Mouse (Mus musculus): Measurements from ENCODE around the gene Hmox1. TPM values are rescaled to one million over a fixed set of nuclear protein-coding genes. Genes with fewer than 3 reads are reported as not detected.

The Hmox1 gene
- polyA plus RNA-seq, 1 experiment from 2014 or later = 13.5 TPM

DNA sequence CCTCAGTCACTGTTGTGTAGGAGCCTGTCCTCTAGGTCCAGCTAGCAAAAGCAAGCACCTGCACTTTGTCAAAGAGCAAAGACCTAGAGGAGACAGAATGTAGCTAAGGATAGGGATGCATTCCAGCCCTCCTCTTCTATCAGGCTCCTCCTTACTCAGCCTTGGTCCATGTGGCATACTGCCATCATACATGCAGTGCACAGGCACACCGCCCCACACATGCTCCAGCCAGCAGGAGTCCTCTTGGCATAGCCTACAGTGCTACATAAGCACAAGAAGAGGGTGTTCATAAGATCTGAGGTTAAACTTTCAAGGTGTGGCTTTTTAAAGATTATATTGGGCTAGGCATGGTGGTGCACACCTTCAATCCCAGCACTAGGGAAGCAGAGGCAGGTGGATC, 18.5 kb upstream of the Hmox1 start:
- no peak for ATAC-seq (ENCODE audit: low FRiP score)
- WGBS = 89% methylated on average over 1 of the region's 1 CpGs

DNA sequence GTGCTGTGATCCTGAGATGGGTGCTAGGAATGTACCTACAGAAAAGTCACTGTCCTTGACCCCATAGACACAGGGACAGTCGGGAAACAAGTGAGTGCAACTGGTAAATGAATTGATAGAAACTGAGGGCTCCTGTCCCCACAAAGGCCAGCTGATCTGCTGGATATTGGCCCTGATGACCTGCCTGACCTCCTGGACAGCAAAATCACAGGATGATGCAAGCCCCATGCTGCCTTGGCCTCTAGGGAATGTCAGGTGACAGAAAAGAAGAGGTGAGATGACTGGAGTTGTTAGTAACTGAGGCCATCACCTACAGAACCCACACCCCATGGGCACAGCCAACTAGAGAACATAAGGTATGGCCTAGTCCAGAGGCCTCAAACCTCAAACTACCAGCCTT, 15.2 kb upstream of the Hmox1 start:
- Histone ChIP-seq H3K9ac (replicated peaks) (no peak overlapping the region), H3K4me1 (no peaks in the 10 kb centered on the region), H3K4me2 (no peak overlapping the region), H3K27me3 (replicated peaks) (no peaks in the 10 kb centered on the region), H3K36me3 (no peaks in the 10 kb centered on the region), H3K27ac (replicated peaks) (no peak overlapping the region), H3K9me3 (replicated peaks) (no peaks in the 10 kb centered on the region), H3K4me3 (replicated peaks) (no peak overlapping the region)
- 86% methylated on average over 1 of the region's 1 CpGs for WGBS
- no peak for ATAC-seq (ENCODE audit: low FRiP score)

More for the DNA sequence above, 18.5 kb upstream of the Hmox1 start:
- Histone ChIP-seq H3K4me3 (replicated peaks) (no peak overlapping the region), H3K27me3 (replicated peaks) (no peaks in the 10 kb centered on the region), H3K27ac (replicated peaks) (no peak overlapping the region), H3K9me3 (replicated peaks) (no peaks in the 10 kb centered on the region), H3K4me2 (no peak overlapping the region), H3K36me3 (no peaks in the 10 kb centered on the region), H3K4me1 (peaks cover 3% of the 10 kb centered on the region), H3K9ac (replicated peaks) (no peak overlapping the region)

DNA sequence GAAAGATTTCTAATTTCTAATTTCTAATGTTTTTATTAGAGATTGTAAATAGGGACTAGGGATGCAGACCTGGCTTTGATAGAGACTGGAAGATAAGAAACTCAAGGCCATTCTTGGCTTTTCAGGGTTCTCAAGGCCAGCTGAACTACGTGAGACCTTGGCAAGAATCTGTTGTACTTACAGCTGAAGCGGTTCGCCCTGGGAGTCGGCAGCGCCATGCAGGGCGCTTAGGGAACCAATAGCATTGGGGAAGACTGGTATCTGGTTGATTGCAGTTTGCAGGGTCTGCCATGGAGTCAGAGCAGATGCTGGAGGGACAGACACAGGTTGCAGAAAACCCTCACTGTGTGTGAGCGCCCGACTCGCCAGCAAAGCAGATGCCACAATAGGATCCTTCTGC, 14.6 kb upstream of the Hmox1 start:
- no peak overlapping the region for H3K9ac ChIP-seq (replicated peaks)
- no peak for ATAC-seq (ENCODE audit: low FRiP score)
- H3K4me2 ChIP-seq = no peak overlapping the region
- WGBS = 97% methylated on average over 9 of the region's 9 CpGs
- 0 out of 2 replicates have a peak, but pooled peaks cover 3% of the 10 kb centered on the region for H3K4me1 ChIP-seq
- no peaks in the 10 kb centered on the region for H3K36me3 ChIP-seq
- H3K27me3 ChIP-seq (replicated peaks) = no peaks in the 10 kb centered on the region
- H3K4me3 ChIP-seq (replicated peaks) = no peak overlapping the region
- no peak overlapping the region for H3K27ac ChIP-seq (replicated peaks)
- no peaks in the 10 kb centered on the region for H3K9me3 ChIP-seq (replicated peaks)

DNA sequence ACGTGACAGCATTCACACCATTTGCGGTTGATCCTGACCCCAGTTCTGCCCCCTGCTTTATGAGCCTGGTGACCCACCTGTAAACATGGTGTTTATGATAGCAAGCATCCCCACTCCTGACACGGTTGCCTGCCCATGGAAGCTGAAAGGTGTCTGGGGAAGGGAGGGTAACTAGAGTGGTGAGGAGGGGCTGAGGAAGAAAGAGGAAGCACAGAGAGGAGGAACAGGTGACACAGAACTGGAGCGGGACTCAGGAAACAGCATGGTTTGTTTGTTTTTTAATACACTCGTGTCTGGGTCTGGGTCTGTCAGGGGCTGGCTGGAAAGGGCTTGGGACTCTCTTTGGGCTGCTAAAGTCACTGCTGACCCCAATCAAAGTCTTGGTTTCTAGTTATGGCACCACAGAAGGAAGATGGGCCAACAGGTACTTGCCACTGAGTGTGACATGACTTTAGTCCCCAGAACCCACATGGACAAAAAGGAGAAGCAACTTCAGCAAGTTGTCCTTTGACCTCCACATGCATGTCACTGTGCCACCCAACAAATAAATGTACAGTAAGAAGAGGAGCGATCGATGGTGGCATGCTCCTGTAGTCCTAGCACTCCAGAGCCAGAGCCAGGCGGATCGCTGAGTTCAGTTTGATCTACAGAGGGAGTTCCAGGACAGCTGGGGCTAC, 11.9 kb upstream of the Hmox1 start:
- H3K9ac ChIP-seq (replicated peaks) = no peak overlapping the region
- H3K27me3 ChIP-seq (replicated peaks) = no peaks in the 10 kb centered on the region
- no peaks in the 10 kb centered on the region for H3K36me3 ChIP-seq
- H3K4me1 ChIP-seq = 0 out of 2 replicates have a peak, but pooled peaks cover 3% of the 10 kb centered on the region
- no peak overlapping the region for H3K4me3 ChIP-seq (replicated peaks)
- no peaks in the 10 kb centered on the region for H3K9me3 ChIP-seq (replicated peaks)
- H3K4me2 ChIP-seq = no peak overlapping the region
- H3K27ac ChIP-seq (replicated peaks) = no peak overlapping the region
- 80% methylated on average over 9 of the region's 9 CpGs for WGBS
- ATAC-seq (ENCODE audit: low FRiP score) = no peak

DNA sequence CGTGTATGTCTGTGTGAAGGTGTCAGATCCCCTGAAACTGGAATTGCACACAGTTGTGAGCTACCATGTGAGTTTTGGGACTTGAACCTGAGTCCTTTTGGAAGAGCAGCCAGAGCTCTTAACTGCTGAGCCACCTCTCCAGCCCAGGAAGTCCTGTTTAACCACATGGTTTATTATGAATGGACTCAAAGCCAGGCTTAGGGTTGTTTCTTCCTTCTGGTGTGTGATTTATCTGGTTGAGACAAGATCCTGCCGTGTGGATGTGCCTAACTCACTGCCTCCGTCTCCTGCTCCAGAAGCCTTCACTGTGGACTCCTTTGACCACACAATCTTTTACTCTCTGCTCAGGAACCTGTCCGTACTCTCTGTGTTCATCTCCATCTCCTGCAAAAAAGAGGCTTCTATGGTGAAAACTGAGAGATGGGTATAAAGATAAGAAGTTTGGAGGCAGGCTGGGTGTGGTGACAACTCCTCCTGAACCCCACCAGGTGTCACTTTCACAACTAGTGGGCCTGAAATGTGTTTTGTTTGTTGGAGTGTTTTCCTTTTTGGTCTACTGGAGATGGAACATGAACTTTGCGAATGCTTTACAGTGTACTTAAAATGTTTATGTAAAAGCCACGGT, 11.1 kb upstream of the Hmox1 start:
- H3K27me3 ChIP-seq (replicated peaks) = no peaks in the 10 kb centered on the region

DNA sequence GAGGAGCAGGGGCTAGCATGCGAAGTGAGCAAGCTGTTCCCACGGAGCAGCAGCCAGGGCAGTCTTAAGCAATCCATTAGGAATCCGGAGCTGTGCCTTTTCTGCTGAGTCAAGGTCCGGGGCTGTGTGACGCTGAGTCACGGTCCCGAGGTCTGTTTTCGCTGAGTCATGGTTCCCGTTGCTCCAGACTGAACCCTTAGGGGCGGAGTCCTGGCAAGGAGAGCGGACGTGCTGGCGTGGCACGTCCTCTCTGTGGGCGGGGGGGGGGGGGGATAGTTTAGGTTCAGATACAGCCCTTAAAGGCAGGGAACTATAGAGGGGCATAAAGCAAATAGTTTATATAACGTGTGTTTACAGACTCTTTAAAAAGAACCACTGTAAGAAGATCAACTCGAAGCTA, 9.6 kb upstream of the Hmox1 start:
- Histone ChIP-seq H3K27ac (replicated peaks) (no peak overlapping the region), H3K9me3 (replicated peaks) (no peaks in the 10 kb centered on the region), H3K36me3 (no peaks in the 10 kb centered on the region), H3K9ac (replicated peaks) (no peak overlapping the region; the same call in 1 of the 2 replicates), H3K4me3 (replicated peaks) (peak overlapping the region; percentile 31), H3K4me2 (peak overlapping the region; percentile 55), H3K4me1 (peaks cover 3% of the 10 kb centered on the region; the same call in 1 of the 2 replicates), H3K27me3 (replicated peaks) (no peaks in the 10 kb centered on the region)
- peak; percentile 89 for ATAC-seq (ENCODE audit: low FRiP score)
- 7% methylated on average over 16 of the region's 17 CpGs for WGBS

More for the DNA sequence above, 11.1 kb upstream of the Hmox1 start:
- Histone ChIP-seq H3K4me1 (0 out of 2 replicates have a peak, but pooled peaks cover 3% of the 10 kb centered on the region), H3K4me2 (no peak overlapping the region), H3K36me3 (no peaks in the 10 kb centered on the region), H3K9ac (replicated peaks) (no peak overlapping the region), H3K4me3 (replicated peaks) (no peak overlapping the region), H3K9me3 (replicated peaks) (no peaks in the 10 kb centered on the region), H3K27ac (replicated peaks) (no peak overlapping the region)
- 87% methylated on average over 6 of the region's 6 CpGs for WGBS
- ATAC-seq (ENCODE audit: low FRiP score) = no peak

DNA sequence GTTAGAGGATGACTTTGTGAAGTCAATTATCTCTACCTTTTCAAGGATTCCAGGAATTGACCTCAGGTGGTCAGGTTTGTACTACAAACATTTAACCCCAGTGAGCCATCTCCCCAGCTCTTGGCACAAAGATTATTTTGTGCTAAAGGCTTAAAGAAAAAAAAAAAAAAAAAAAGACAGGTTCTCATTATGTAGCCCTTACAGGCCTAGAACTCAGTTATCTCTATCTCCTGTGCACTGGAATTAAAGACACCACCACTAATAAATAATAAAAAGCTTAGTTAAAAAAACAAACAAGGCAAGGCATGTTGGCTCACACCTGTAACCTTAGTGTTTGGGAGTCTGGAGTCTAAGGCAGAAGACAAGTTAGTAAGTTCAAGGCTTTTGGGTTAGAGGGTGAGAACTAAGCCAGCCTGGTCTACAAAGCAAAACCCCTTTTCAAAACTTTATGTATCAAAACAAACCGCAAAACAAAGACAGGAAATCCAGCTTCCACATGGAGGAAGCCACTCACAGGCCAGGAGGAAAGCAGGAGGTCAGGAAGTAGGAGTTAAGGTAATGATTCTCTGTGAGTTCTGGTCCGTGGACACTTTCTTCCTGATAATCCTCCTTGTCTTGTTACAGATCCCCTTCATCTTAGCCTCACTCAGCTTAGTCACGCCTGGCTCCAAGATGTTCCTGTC, 8.9 kb upstream of the Hmox1 start:
- Histone ChIP-seq H3K27me3 (replicated peaks) (no peaks in the 10 kb centered on the region), H3K4me1 (peaks cover 9% of the 10 kb centered on the region), H3K4me3 (replicated peaks) (no peak overlapping the region), H3K27ac (replicated peaks) (no peak overlapping the region), H3K4me2 (peak overlapping the region; percentile 55; the same call in 1 of the 2 replicates), H3K9ac (replicated peaks) (no peak overlapping the region), H3K9me3 (replicated peaks) (no peaks in the 10 kb centered on the region), H3K36me3 (no peaks in the 10 kb centered on the region)
- ATAC-seq (ENCODE audit: low FRiP score) = no peak
- 83% methylated on average over 3 of the region's 3 CpGs for WGBS

DNA sequence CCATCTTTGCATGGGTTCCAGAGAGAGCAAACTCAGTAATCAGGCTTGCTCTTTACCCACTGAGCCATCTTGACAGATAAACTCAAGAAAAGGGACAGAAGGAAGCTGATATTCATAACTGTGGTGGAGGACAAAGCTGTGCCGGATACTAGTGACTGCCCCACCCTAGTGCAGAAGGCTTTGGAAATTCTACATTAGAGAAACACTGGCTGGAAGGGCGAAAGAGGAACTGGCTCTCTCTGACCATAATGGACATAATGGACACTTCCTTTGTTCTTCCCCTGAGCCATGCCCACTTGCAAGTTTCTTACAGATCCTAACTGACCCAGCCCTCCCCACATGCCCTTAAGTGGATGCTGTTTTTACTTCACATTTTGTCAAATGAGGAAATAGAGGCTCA, 7.4 kb upstream of the Hmox1 start:
- 78% methylated on average over 2 of the region's 2 CpGs for WGBS
- ATAC-seq (ENCODE audit: low FRiP score) = no peak

DNA sequence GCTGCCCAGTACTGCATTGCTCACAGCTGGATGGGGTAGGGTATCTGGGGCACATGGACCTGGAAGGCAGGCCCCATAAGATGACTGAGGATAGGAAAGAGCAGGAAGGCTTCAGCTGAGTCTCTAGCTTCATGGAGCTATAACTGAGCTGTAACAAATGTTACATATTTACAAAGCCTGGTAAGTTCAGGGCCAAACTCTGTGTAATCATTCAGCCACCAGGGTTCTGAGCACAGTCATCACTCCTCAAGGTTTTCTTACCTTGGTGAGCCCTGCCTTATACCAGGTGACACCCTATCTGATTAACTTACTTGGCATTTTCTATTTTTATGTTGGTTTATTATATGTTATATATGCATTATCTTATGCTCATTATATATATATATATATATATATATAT, 6.3 kb upstream of the Hmox1 start:
- Histone ChIP-seq H3K4me2 (no peak overlapping the region), H3K9ac (replicated peaks) (no peak overlapping the region), H3K9me3 (replicated peaks) (no peaks in the 10 kb centered on the region), H3K4me3 (replicated peaks) (no peak overlapping the region), H3K4me1 (peaks cover 10% of the 10 kb centered on the region), H3K36me3 (no peaks in the 10 kb centered on the region), H3K27me3 (replicated peaks) (no peaks in the 10 kb centered on the region), H3K27ac (replicated peaks) (no peak overlapping the region)
- no peak for ATAC-seq (ENCODE audit: low FRiP score)

More for the DNA sequence above, 7.4 kb upstream of the Hmox1 start:
- H3K36me3 ChIP-seq = no peaks in the 10 kb centered on the region
- no peak overlapping the region for H3K9ac ChIP-seq (replicated peaks)
- H3K4me2 ChIP-seq = no peak overlapping the region
- peaks cover 10% of the 10 kb centered on the region for H3K4me1 ChIP-seq
- H3K27ac ChIP-seq (replicated peaks) = no peak overlapping the region
- no peaks in the 10 kb centered on the region for H3K27me3 ChIP-seq (replicated peaks)
- no peaks in the 10 kb centered on the region for H3K9me3 ChIP-seq (replicated peaks)
- H3K4me3 ChIP-seq (replicated peaks) = no peak overlapping the region

DNA sequence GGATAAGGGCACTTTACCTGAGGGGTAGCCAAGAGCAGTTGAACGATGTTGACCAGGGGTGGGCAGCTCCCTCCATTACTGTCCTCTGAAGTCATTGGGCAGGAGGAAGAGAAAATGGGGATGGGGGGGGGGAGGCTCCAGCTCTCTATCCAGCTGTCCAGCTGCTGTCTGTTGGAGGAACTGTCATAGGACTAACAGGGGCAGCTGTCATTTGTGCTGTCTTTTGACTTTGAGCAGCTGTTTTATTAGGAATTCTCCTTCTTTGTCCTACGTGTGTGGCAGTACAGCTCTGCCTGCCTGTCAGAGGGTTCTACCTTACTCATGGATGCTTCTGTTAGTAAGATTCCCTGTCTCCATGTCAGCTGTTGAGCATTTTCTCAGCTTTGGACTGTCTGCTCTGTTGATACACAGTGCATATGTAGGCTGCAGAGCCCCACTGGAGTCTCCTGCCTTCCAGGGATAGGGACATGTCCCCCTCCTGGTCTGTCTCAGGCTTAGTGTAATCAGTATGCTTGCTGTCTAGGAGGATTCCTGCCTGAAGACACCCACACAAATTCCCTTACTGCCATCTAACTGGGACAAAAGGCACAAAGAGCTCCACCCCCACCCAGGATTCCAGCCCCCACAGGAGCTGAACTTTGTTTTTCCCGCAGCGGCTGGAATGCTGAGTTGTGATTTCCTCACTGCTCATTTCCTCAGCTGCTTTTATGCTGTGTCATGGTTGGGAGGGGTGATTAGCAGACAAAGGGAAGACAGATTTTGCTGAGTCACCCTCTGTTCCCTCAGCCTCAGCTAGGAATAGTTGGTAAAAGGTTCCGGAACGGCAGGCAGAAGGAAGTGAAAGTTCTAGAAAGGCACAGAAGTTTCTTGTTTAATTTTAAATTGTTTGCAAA, 4.2 kb upstream of the Hmox1 start:
- Histone ChIP-seq H3K27ac (replicated peaks) (0 out of 2 replicates have a peak overlapping the region, but pooled peaks have one; percentile 13), H3K36me3 (no peaks in the 10 kb centered on the region), H3K4me1 (peaks cover 18% of the 10 kb centered on the region), H3K9me3 (replicated peaks) (no peaks in the 10 kb centered on the region), H3K4me2 (peak overlapping the region; percentile 40), H3K9ac (replicated peaks) (no peak overlapping the region), H3K27me3 (replicated peaks) (no peaks in the 10 kb centered on the region), H3K4me3 (replicated peaks) (no peak overlapping the region)
- WGBS = 23% methylated on average over 6 of the region's 6 CpGs
- ATAC-seq (ENCODE audit: low FRiP score) = peak; percentile 54; the same call in 1 of the 2 replicates

DNA sequence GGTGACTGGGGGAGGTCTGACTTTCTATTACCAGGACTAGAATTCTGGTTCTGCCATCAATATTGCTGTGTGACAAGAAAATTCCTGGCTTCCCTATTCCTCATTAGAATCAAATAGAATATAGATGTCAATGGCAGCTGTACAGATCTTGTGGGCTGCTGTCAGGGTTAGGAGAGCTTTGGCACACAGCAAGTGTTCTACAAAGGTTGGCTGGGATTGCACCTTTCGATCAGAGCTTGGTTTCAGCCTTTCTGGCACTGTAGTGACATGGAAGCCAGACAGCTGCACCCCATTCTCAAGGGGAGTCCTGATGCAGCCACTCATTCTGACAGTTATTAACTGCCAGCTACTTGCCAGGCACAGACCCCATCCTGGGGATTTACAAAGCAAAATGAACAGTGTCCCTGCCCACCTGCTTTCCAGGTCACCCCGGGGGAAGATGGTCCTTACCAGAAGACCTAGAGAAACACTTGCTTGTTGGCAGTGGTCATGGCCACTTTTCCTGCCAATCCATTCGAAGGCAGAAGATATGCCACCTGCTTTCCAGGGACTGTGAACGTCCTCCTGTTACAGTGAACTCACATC, 2.5 kb upstream of the Hmox1 start:
- WGBS = 78% methylated on average over 4 of the region's 4 CpGs

More for the DNA sequence above, 2.5 kb upstream of the Hmox1 start:
- H3K4me3 ChIP-seq (replicated peaks) = no peak overlapping the region
- H3K27ac ChIP-seq (replicated peaks) = no peak overlapping the region
- no peak for ATAC-seq (ENCODE audit: low FRiP score)
- no peaks in the 10 kb centered on the region for H3K9me3 ChIP-seq (replicated peaks)
- H3K36me3 ChIP-seq = no peaks in the 10 kb centered on the region
- peaks cover 18% of the 10 kb centered on the region for H3K4me1 ChIP-seq
- H3K4me2 ChIP-seq = no peak overlapping the region
- H3K9ac ChIP-seq (replicated peaks) = no peak overlapping the region
- no peaks in the 10 kb centered on the region for H3K27me3 ChIP-seq (replicated peaks)
